Mouse (Mus musculus) kidney, adult 2 months (tissue): ENCODE results near the gene Fam72a. TPM values are rescaled to one million over a fixed set of nuclear protein-coding genes. Genes with fewer than 3 reads are reported as not detected.
"Not testable (repeated sequence)": the region's sequence is repeated elsewhere in the genome, so short reads cannot be mapped to it uniquely, and the experiment has no call there.

Experiments used
- DNase-seq: peaks from one replicate; pipeline ENCODE4 v3.0.0; 2021
- H3K27ac ChIP-seq: fragments of 200-500 bp; 2 replicates; pipeline ENCODE4 v1.5.1; 2012; ENCODE audit warnings: low read depth, low read length, control low read depth, inconsistent platforms; ENCODE audit not compliant: insufficient read depth
- H3K27me3 ChIP-seq: fragments of 200-500 bp; replicated peaks from 2 replicates; pipeline ENCODE4 v1.6.1; 2012; ENCODE audit warnings: mild to moderate bottlenecking, moderate library complexity, low read length, inconsistent platforms; ENCODE audit not compliant: control insufficient read depth, insufficient read depth
- H3K36me3 ChIP-seq: fragments of 200-500 bp; 2 replicates; pipeline ENCODE4 v1.6.1; 2012; ENCODE audit warnings: mild to moderate bottlenecking, moderate library complexity, low read length, inconsistent platforms; ENCODE audit not compliant: control insufficient read depth, insufficient read depth
- H3K4me1 ChIP-seq: fragments of 200-500 bp; 2 replicates; pipeline ENCODE4 v1.6.1; 2011; ENCODE audit warnings: low read length; ENCODE audit not compliant: control insufficient read depth, insufficient read depth
- H3K4me3 ChIP-seq: fragments of 200-500 bp; 2 replicates; pipeline ENCODE4 v1.5.1; 2011; ENCODE audit warnings: mild to moderate bottlenecking, low read depth, low read length, control low read depth; ENCODE audit not compliant: insufficient read depth
- CTCF ChIP-seq: fragments of 200-500 bp; conservative IDR thresholded peaks from 2 replicates; pipeline ENCODE4 v1.5.1; 2011; ENCODE audit warnings: low read depth, mild to moderate bottlenecking, control low read depth, low read length, moderate library complexity, mixed read lengths; ENCODE audit not compliant: insufficient read depth, insufficient read length
- POLR2A ChIP-seq: fragments of 200-500 bp; IDR thresholded peaks from one replicate; pipeline ENCODE4 v1.6.1; 2011; ENCODE audit warnings: low read depth, low read length, control low read depth
- WGBS: fragments of 180-500 bp; shearing (Covaris S2); methylation state at CpG from one replicate; pipeline ENCODE4 v1.1.7; 2018; 5-methylcytosine and 5-hydroxymethylcytosine counted together
- polyA plus RNA-seq: library from polyadenylated mRNA; depleted of rRNA; stranded (reverse); fragments of >200 nt; gene quantifications from 2 replicates; pipeline ENCODE4 v1.2.3, GENCODE M21; 2012

Fam72a gene
- polyA plus RNA-seq, 1 experiment = 0.08 TPM

- peak; percentile 2 for DNase-seq
- Histone ChIP-seq H3K4me3 (no peak overlapping the region), H3K4me1 (no peaks in the 10 kb centered on the region), H3K27ac (no peak overlapping the region), H3K36me3 (no peaks in the 10 kb centered on the region), H3K27me3 (no peaks in the 10 kb centered on the region)
- TF ChIP-seq POLR2A (no peak), CTCF (no peak)
- WGBS = 76% methylated on average over 13 of the region's 13 CpGs
These were observed 19.3 kb downstream of the Fam72a start for GRCm38 (mm10) chr1:131546798-131547690.

GRCm38 (mm10) chr1:131548494-131549365 lies 21.0 kb downstream of the Fam72a start:
- TF ChIP-seq POLR2A (no peak), CTCF (peak; percentile 52)
- peak; percentile 38 for DNase-seq
- Histone ChIP-seq H3K4me3 (no peak overlapping the region), H3K27ac (no peak overlapping the region), H3K27me3 (no peaks in the 10 kb centered on the region), H3K4me1 (no peaks in the 10 kb centered on the region), H3K36me3 (no peaks in the 10 kb centered on the region)
- WGBS = 46% methylated on average over 8 of the region's 8 CpGs

- 89% methylated on average over 2 of the region's 2 CpGs for WGBS
- TF ChIP-seq POLR2A = no peak
- Histone ChIP-seq H3K4me1 (no peaks in the 10 kb centered on the region), H3K27ac (no peak overlapping the region), H3K27me3 (no peaks in the 10 kb centered on the region), H3K4me3 (no peak overlapping the region), H3K36me3 (no peaks in the 10 kb centered on the region)
- no peak for DNase-seq
These were observed 24.3 kb downstream of the Fam72a start for GRCm38 (mm10) chr1:131551956-131552355.

GRCm38 (mm10) chr1:131553428-131553827 lies 25.7 kb downstream of the Fam72a start:
- TF ChIP-seq POLR2A (no peak), CTCF (no peak)
- Histone ChIP-seq H3K27ac (no peak overlapping the region), H3K4me1 (no peaks in the 10 kb centered on the region), H3K27me3 (no peaks in the 10 kb centered on the region), H3K36me3 (no peaks in the 10 kb centered on the region), H3K4me3 (no peak overlapping the region)
- DNase-seq = no peak

- no peak overlapping the region for H3K4me3 ChIP-seq
- peak; percentile 79 for DNase-seq
- H3K4me1 ChIP-seq = no peaks in the 10 kb centered on the region
- 6% methylated on average over 13 of the region's 13 CpGs for WGBS
- H3K27ac ChIP-seq = no peak overlapping the region
- no peaks in the 10 kb centered on the region for H3K36me3 ChIP-seq
- no peaks in the 10 kb centered on the region for H3K27me3 ChIP-seq
- peak; percentile 96 for TF ChIP-seq CTCF
- no peak for TF ChIP-seq POLR2A
These were observed 27.5 kb downstream of the Fam72a start for GRCm38 (mm10) chr1:131555042-131555812.

- DNase-seq = no peak
- H3K27me3 ChIP-seq = no peaks in the 10 kb centered on the region
- H3K27ac ChIP-seq = no peak overlapping the region
- H3K36me3 ChIP-seq = no peaks in the 10 kb centered on the region
- no peak for TF ChIP-seq POLR2A
- no peak for TF ChIP-seq CTCF
- H3K4me3 ChIP-seq = no peak overlapping the region
- H3K4me1 ChIP-seq = no peaks in the 10 kb centered on the region
These were observed 32.8 kb downstream of the Fam72a start for GRCm38 (mm10) chr1:131560500-131560899.

GRCm38 (mm10) chr1:131562081-131562480 lies 34.4 kb downstream of the Fam72a start:
- WGBS = 99% methylated on average over 2 of the region's 2 CpGs
- no peaks in the 10 kb centered on the region for H3K36me3 ChIP-seq
- H3K4me1 ChIP-seq = no peaks in the 10 kb centered on the region
- TF ChIP-seq CTCF (no peak), POLR2A (no peak)
- H3K4me3 ChIP-seq = no peak overlapping the region
- no peaks in the 10 kb centered on the region for H3K27me3 ChIP-seq
- H3K27ac ChIP-seq = no peak overlapping the region
- DNase-seq = no peak

GRCm38 (mm10) chr1:131566056-131566455 lies 38.4 kb downstream of the Fam72a start:
- 47% methylated on average over 11 of the region's 11 CpGs for WGBS
- DNase-seq, H3K27me3 ChIP-seq, H3K36me3 ChIP-seq, H3K4me1 ChIP-seq, H3K4me3 ChIP-seq, H3K27ac ChIP-seq: not testable (repeated sequence)
